Mouse (Mus musculus) liver, postnatal 0 days (tissue): ENCODE data around the gene Ints4. TPM values are rescaled to one million over a fixed set of nuclear protein-coding genes. Genes with fewer than 3 reads are reported as not detected.
"Not testable (repeated sequence)": the region's sequence is repeated elsewhere in the genome, so short reads cannot be mapped to it uniquely, and the experiment has no call there.

Experiments used
- ATAC-seq: fragments of 200-750 bp; cut with Nextera tagmentation; 2 replicates; pipeline ENCODE4 v1.8.0; 2017; ENCODE audit warnings: mild to moderate bottlenecking, moderate library complexity
- DNase-seq: peaks from one replicate; pipeline ENCODE4 v3.0.0-alpha.2; 2016
- H3K27ac ChIP-seq: fragments of 300-500 bp; sonication (generic); 2 replicates; pipeline ENCODE4 v1.5.1; 2014; ENCODE audit warnings: antibody characterized with exemption, moderate library complexity, mild to moderate bottlenecking, low read depth
- H3K27me3 ChIP-seq: fragments of 300-500 bp; sonication (generic); 2 replicates; pipeline ENCODE4 v1.6.1; 2014; ENCODE audit warnings: low read length, control low read depth, mixed read lengths; ENCODE audit not compliant: insufficient read depth
- H3K36me3 ChIP-seq: fragments of 300-500 bp; sonication (generic); replicated peaks from 2 replicates; pipeline ENCODE4 v1.6.1; 2014; ENCODE audit warnings: mild to moderate bottlenecking, control low read depth, low read length, moderate library complexity, mixed read lengths; ENCODE audit not compliant: insufficient read depth
- H3K4me1 ChIP-seq: fragments of 300-500 bp; sonication (generic); 2 replicates; pipeline ENCODE4 v1.6.1; 2014; ENCODE audit warnings: antibody characterized with exemption, mild to moderate bottlenecking, control low read depth; ENCODE audit not compliant: insufficient read depth
- H3K4me2 ChIP-seq: fragments of 300-500 bp; sonication (generic); 2 replicates; pipeline ENCODE4 v1.6.1; 2014; ENCODE audit warnings: low read depth, mild to moderate bottlenecking, low read length, moderate library complexity, mixed read lengths
- H3K4me3 ChIP-seq: fragments of 300-500 bp; sonication (generic); 2 replicates; pipeline ENCODE4 v1.5.1; 2014; ENCODE audit warnings: low read depth, low read length
- H3K9ac ChIP-seq: fragments of 300-500 bp; sonication (generic); replicated peaks from 2 replicates; pipeline ENCODE4 v1.6.1; 2014; ENCODE audit warnings: mild to moderate bottlenecking, moderate library complexity
- H3K9me3 ChIP-seq: fragments of 300-500 bp; sonication (generic); 2 replicates; pipeline ENCODE4 v1.6.1; 2016; ENCODE audit warnings: mild to moderate bottlenecking, control low read depth, low read length, mixed read lengths
- CTCF ChIP-seq: sonication (generic); IDR thresholded peaks from 2 replicates; pipeline ENCODE4 v1.5.1; 2016; ENCODE audit warnings: antibody characterized with exemption, low read depth
- EP300 ChIP-seq: IDR thresholded peaks from 2 replicates; pipeline ENCODE4 v1.6.1; 2016; ENCODE audit warnings: antibody characterized with exemption, low read depth, mild to moderate bottlenecking
- WGBS: fragments of 180-500 bp; shearing (Covaris S2); extraction: QIAGEN DNeasy Blood & Tissue Kit; methylation state at CpG from one replicate; pipeline ENCODE4 v1.1.7; 2014; ENCODE audit not compliant: insufficient replicate concordance; 5-methylcytosine and 5-hydroxymethylcytosine counted together
- polyA plus RNA-seq: library from polyadenylated mRNA; unstranded; fragments of >200 nt; fragmentation: Nextera tagmentation; extraction: Ambion mirVana; gene quantifications from 2 replicates; pipeline ENCODE4 v1.2.1, GENCODE M21; 2015

The Ints4 gene
- 10.3 TPM in 2 replicates for polyA plus RNA-seq

DNA sequence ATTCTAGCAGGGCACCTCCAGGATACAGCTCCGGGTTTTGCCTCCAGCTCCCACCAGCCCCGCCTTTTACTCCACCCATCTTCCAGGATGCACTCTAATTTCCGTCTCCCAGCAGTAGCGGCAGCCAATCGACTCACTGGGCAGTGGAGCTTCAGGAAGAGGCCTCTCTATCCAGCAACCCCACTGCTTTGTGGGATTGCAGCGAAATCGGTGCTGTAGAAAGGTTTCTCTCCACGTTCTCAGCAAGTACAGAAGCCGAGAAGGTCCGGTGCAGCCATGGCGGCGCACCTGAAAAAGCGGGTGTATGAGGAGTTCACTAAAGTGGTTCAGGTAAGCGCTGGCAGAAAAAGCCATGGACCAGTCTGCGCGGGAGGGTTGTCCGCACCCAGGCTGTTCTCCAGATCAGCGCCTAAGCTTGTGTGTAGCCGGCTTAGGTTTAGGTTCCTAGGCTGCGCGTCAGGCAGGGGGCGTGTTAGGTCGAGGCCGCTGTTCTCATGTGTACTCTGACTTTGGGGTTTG is at the start of gene Ints4:
Gene Ints4, plus strand, starts transcription at position 136 of the 519 bp plus-strand sequence.
- peak; percentile 91 for DNase-seq
- 1% methylated on average over 24 of the region's 24 CpGs for WGBS
- peak; percentile 100 for ATAC-seq
- Histone ChIP-seq H3K36me3 (peaks cover 11% of the 10 kb centered on the region; the same call in 1 of the 2 replicates), H3K27ac (peak within 1 kb of the TSS; percentile 91), H3K9ac (peak within 1 kb of the TSS; percentile 75), H3K4me2 (peak within 1 kb of the TSS; percentile 91), H3K4me3 (peak within 1 kb of the TSS; percentile 81), H3K4me1 (peaks cover 16% of the 10 kb centered on the region), H3K27me3 (no peaks in the 10 kb centered on the region), H3K9me3 (no peaks in the 10 kb centered on the region)
- peak; percentile 67; the same call in 1 of the 2 replicates for TF ChIP-seq EP300
- peak; percentile 55 for TF ChIP-seq CTCF

DNA sequence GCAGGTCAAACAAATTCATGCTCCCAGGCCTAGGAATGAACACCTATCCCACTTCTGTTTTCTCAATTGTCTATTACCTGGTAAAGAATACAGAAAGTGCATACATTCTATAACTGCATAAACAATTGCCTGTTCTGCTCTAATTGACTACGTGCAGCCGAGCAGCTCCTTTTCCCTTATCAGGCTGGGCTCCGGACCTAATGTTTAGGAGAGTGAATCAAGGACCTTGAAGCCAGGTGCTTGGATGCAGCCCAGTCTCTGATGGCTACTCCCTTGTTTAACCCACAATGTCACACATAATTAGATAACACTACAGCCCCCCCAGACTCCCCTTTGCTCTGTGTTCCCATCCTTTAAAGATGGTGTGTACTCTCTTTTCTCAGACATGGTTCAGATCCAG is 47.2 kb upstream of the Ints4 start:
- not testable (repeated sequence) for ATAC-seq, H3K36me3 ChIP-seq, H3K4me2 ChIP-seq, H3K9ac ChIP-seq, H3K27me3 ChIP-seq, H3K4me1 ChIP-seq, H3K27ac ChIP-seq, DNase-seq, H3K9me3 ChIP-seq, H3K4me3 ChIP-seq
- 64% methylated on average over 3 of the region's 3 CpGs for WGBS

DNA sequence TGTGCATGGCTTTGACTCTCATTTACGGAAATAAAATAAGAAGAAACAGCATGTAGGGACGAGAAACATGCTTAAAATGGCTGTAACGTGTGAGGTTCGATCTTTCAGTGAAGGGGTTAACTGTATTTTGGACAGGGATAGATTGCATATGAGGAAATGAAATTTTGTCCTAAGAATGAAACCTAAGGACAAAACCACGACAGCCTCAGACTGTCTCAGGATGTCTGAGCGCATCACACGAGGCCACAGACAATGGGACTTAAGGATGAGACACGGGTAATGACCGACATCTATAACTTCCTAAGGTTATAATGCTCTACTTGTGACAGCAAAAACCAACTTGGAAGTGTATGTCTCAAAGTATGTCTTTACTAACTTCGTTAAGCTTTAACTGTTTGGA is 46.2 kb upstream of the Ints4 start:
- DNase-seq (no peak), ATAC-seq (no peak)
- H3K9ac ChIP-seq, result no peak overlapping the region
- WGBS, result 64% methylated on average over 10 of the region's 10 CpGs
- no peak overlapping the region for H3K27ac ChIP-seq
- no peak overlapping the region for H3K4me2 ChIP-seq
- H3K9me3 ChIP-seq, result no peaks in the 10 kb centered on the region
- H3K4me1 ChIP-seq, result peaks cover 4% of the 10 kb centered on the region
- H3K27me3 ChIP-seq, result no peaks in the 10 kb centered on the region
- H3K36me3 ChIP-seq, result no peaks in the 10 kb centered on the region
- no peak overlapping the region for H3K4me3 ChIP-seq
- TF ChIP-seq CTCF, result no peak
- no peak for TF ChIP-seq EP300

DNA sequence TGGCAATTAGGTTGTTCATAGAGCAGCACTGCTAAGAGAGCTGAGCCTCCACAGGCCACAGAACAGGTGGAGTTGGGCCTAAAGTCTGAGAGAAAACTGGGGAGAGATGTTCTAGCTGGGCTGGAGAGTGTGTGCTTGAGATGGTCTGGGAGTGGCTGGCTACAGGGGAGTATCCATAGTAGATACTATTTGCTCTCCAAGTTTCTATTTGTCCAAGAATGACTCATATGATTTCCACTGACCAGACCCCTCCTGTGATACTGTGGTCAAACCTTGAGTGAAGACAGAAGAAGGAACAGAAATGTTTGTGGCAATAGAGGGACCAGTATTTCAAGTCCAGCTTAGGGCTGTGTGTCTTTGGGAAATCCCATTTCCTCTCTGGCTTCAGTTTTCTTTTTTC is 41.8 kb upstream of the Ints4 start:
- ATAC-seq, result peak; percentile 60; the same call in 1 of the 2 replicates
- Histone ChIP-seq H3K4me3 (no peak overlapping the region), H3K4me2 (no peak overlapping the region), H3K4me1 (no peaks in the 10 kb centered on the region), H3K27me3 (no peaks in the 10 kb centered on the region), H3K36me3 (no peaks in the 10 kb centered on the region), H3K9me3 (peaks cover 4% of the 10 kb centered on the region), H3K9ac (no peak overlapping the region), H3K27ac (no peak overlapping the region)
- TF ChIP-seq EP300, result no peak
- TF ChIP-seq CTCF, result no peak
- no peak for DNase-seq

DNA sequence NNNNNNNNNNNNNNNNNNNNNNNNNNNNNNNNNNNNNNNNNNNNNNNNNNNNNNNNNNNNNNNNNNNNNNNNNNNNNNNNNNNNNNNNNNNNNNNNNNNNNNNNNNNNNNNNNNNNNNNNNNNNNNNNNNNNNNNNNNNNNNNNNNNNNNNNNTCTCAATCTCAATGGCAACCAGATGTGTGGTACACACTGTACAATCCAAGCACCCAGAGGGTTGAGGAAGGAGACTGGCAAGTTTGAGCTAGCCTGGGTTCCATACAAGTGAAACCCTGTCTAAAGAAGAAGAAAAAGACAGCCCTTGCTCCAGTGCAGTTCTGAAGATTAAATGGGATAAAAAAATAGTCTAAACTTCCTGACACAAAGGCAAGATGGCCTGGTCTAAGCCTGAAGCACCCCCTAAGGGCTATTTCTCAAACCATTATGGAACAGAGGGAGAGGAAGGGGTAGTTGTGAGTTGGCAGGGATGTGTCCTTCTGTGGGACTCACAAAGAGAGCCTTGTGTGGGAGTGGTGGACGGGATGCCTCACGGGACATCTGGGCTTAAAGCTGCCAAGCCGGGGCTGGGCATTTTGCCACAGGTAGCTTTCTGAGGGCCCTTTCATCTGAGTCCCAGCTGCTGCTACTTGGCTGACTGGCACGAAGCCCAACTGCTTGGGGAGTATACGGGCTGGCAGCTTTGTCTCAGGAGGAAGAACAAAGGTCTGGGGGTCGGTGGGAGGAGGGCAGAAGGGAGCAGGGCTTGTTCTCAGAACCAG is 34.4 kb upstream of the Ints4 start:
- no peaks in the 10 kb centered on the region for H3K36me3 ChIP-seq
- no peak overlapping the region for H3K4me3 ChIP-seq
- no peaks in the 10 kb centered on the region for H3K4me1 ChIP-seq
- no peaks in the 10 kb centered on the region for H3K27me3 ChIP-seq
- H3K4me2 ChIP-seq, result no peak overlapping the region
- ATAC-seq (no peak), DNase-seq (no peak)
- peaks cover 6% of the 10 kb centered on the region for H3K9me3 ChIP-seq
- TF ChIP-seq EP300 (no peak), CTCF (no peak)
- no peak overlapping the region for H3K9ac ChIP-seq
- WGBS, result 58% methylated on average over 6 of the region's 6 CpGs
- H3K27ac ChIP-seq, result no peak overlapping the region

DNA sequence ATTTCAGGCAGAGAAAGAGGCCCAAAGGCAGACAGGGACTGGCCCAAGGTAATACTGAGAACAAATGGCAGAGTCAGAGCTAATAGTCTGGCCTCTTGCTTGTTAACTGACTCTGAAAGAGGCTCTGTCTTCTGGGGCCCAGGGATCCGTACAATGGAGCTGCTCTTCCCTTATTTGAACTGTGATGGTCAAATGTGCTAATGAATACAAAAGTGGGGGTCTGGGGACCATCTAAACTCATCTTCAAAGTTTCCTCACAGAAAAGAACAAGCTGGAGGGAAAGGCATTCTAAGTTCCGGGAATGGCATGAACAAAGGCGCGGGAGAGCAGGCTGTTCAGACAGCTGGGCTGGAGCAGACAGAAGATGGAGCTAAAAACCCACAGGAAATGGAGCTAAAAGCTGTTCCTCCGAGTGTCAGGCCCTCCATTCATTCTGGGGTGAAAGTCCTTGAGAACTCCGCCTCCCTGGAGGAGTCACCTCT is 33.7 kb upstream of the Ints4 start:
- Histone ChIP-seq H3K36me3 (no peaks in the 10 kb centered on the region), H3K4me3 (no peak overlapping the region), H3K4me1 (peaks cover under 1% of the 10 kb centered on the region; the same call in 1 of the 2 replicates), H3K27ac (no peak overlapping the region), H3K9me3 (0 out of 2 replicates have a peak, but pooled peaks cover 4% of the 10 kb centered on the region), H3K9ac (no peak overlapping the region), H3K4me2 (no peak overlapping the region), H3K27me3 (no peaks in the 10 kb centered on the region)
- TF ChIP-seq EP300 (no peak), CTCF (0 out of 2 replicates have a peak, but pooled peaks have one; percentile 19)
- no peak for DNase-seq
- WGBS, result 57% methylated on average over 6 of the region's 6 CpGs
- no peak for ATAC-seq

DNA sequence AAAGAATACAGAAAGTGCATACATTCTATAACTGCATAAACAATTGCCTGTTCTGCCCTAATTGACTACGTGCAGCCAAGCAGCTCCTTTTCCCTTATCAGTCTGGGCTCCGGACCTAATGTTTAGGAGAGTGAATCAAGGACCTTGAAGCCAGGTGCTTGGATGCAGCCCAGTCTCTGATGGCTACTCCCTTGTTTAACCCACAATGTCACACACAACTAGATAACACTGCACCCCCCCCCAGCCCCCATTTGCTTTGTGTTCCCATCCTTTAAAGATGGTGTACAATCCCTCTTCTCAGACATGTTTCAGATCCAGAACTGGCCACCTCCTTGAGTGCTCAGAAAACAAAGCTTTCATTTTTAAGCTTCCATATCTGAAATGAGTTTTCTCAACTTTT is 29.7 kb upstream of the Ints4 start, which contains the start of gene Kctd14:
Gene Kctd14, plus strand, starts transcription at position 301 of the 400 bp plus-strand sequence.
- H3K27me3 ChIP-seq, H3K9ac ChIP-seq, H3K36me3 ChIP-seq, H3K27ac ChIP-seq, H3K4me3 ChIP-seq, DNase-seq, H3K9me3 ChIP-seq, ATAC-seq: not testable (repeated sequence)
- peak within 1 kb of the TSS; percentile 99 for H3K4me2 ChIP-seq
- 51% methylated on average over 2 of the region's 2 CpGs for WGBS
- H3K4me1 ChIP-seq, result peaks cover 17% of the 10 kb centered on the region
